37 mouse cellular contexts compared by ENCODE assay signal in genomic region chr11:91577317-91577716, GRCm38 (mm10). TPM values are rescaled to one million over a fixed set of nuclear protein-coding genes. Genes with fewer than 3 reads are reported as not detected.
A peak's percentile ranks its signal among the peaks of the same experiment; 100 is the strongest.
DNase-seq lines count a peak whose midpoint lies in the region; ATAC-seq lines count a peak whose summit lies in the region.
"Had no signal": no experiment of that assay in that cellular context is flagged by ENCODE, and none has a peak within 500 bp of the region (broad histone marks: within the 10 kb centered on the region; RNA-seq: fewer than 3 reads in every experiment).

TSS of gene Kif2b (minus strand) at chr11:91577558.

- DNase-seq in embryonic facial prominence, embryonic 11.5 days (ENCODE audit: low spot score), result peak; percentile 1
- no peak for DNase-seq in embryonic facial prominence, embryonic 10.5 days (ENCODE audit: low spot score)
- DNase-seq in midbrain, embryonic 14.5 days, result peak; percentile 9
- DNase-seq in midbrain, embryonic 10.5 days (ENCODE audit: low spot score), result no peak
- DNase-seq in WW6 (ENCODE audit: low read depth, low spot score), result peak; percentile 9
- DNase-seq in left cerebral cortex, postnatal 25 days (ENCODE audit: low spot score in 2 of 2), result no peak
- no peak for DNase-seq in frontal cortex, postnatal 14 days (ENCODE audit: low spot score in 2 of 2)
- DNase-seq: adrenal gland, postnatal 10 days; cerebellum, adult 8-10 months; gastrocnemius, adult 2 months; gastrocnemius, postnatal 36 days; heart, postnatal 10 days; kidney, adult 18-20 months; kidney, postnatal 36 days; liver, embryonic 13.5 days; lung, adult 18-20 months; lung, postnatal 4 days; right cerebral cortex, postnatal 14 days had no signal

- no peaks in the 10 kb centered on the region for H3K9me3 ChIP-seq in embryonic facial prominence, embryonic 11.5 days (replicated peaks; ENCODE audit: control insufficient read depth, low read length)
- H3K9me3 ChIP-seq in embryonic facial prominence, embryonic 10.5 days, result no peaks in the 10 kb centered on the region
- no peaks in the 10 kb centered on the region for H3K9me3 ChIP-seq in midbrain, embryonic 14.5 days (ENCODE audit: control insufficient read depth, low read length)
- H3K9me3 ChIP-seq in midbrain, embryonic 10.5 days (replicated peaks), result 0 out of 2 replicates have a peak, but pooled peaks cover 4% of the 10 kb centered on the region
- H3K9me3 ChIP-seq: forebrain, embryonic 13.5 days; hindbrain, embryonic 10.5 days; hindbrain, embryonic 15.5 days; limb, embryonic 15.5 days; liver, embryonic 13.5 days had no signal

- no peaks in the 10 kb centered on the region for H3K27me3 ChIP-seq in embryonic facial prominence, embryonic 11.5 days (ENCODE audit: control insufficient read depth, insufficient read depth, low read length)
- H3K27me3 ChIP-seq in embryonic facial prominence, embryonic 10.5 days (replicated peaks; ENCODE audit: low read depth, poor library complexity, severe bottlenecking), result no peaks in the 10 kb centered on the region
- H3K27me3 ChIP-seq in midbrain, embryonic 14.5 days (ENCODE audit: control insufficient read depth, insufficient read depth, low read length), result no peaks in the 10 kb centered on the region
- no peaks in the 10 kb centered on the region for H3K27me3 ChIP-seq in midbrain, embryonic 10.5 days (ENCODE audit: low read depth, poor library complexity, severe bottlenecking)
- H3K27me3 ChIP-seq: forebrain, embryonic 13.5 days; heart, embryonic 13.5 days; hindbrain, embryonic 15.5 days; limb, embryonic 15.5 days; liver, embryonic 13.5 days; megakaryocyte, embryonic 14.5 days; neural tube, embryonic 12.5 days had no signal

- H3K36me3 ChIP-seq in embryonic facial prominence, embryonic 11.5 days (replicated peaks; ENCODE audit: control insufficient read depth, insufficient read depth, low read depth, low read length), result no peaks in the 10 kb centered on the region
- no peaks in the 10 kb centered on the region for H3K36me3 ChIP-seq in embryonic facial prominence, embryonic 10.5 days (replicated peaks)
- H3K36me3 ChIP-seq in midbrain, embryonic 14.5 days (ENCODE audit: control insufficient read depth, insufficient read depth, low read length), result no peaks in the 10 kb centered on the region
- no peaks in the 10 kb centered on the region for H3K36me3 ChIP-seq in midbrain, embryonic 10.5 days
- H3K36me3 ChIP-seq: heart, embryonic 13.5 days; hindbrain, embryonic 10.5 days; hindbrain, embryonic 15.5 days; limb, embryonic 15.5 days; liver, embryonic 13.5 days; neural tube, embryonic 12.5 days had no signal

- H3K27ac ChIP-seq in embryonic facial prominence, embryonic 11.5 days (replicated peaks; ENCODE audit: low read depth, low read length), result no peak within 1 kb of the TSS
- no peak within 1 kb of the TSS for H3K27ac ChIP-seq in embryonic facial prominence, embryonic 10.5 days (replicated peaks)
- no peak within 1 kb of the TSS for H3K27ac ChIP-seq in midbrain, embryonic 14.5 days (replicated peaks; ENCODE audit: low read depth, low read length)
- no peak within 1 kb of the TSS for H3K27ac ChIP-seq in midbrain, embryonic 10.5 days (replicated peaks)
- H3K27ac ChIP-seq: forebrain, embryonic 13.5 days; gastrocnemius, adult 2 months; heart, embryonic 13.5 days; hindbrain, embryonic 10.5 days; hindbrain, embryonic 15.5 days; layer of hippocampus, adult 2 months; left cerebral cortex, adult 2 months; limb, embryonic 15.5 days; liver, embryonic 13.5 days; neural tube, embryonic 12.5 days had no signal

- H3K4me3 ChIP-seq in embryonic facial prominence, embryonic 11.5 days (ENCODE audit: low read depth, low read length), result no peak within 1 kb of the TSS
- H3K4me3 ChIP-seq in embryonic facial prominence, embryonic 10.5 days, result no peak within 1 kb of the TSS
- no peak within 1 kb of the TSS for H3K4me3 ChIP-seq in midbrain, embryonic 14.5 days (replicated peaks; ENCODE audit: low read depth, low read length)
- no peak within 1 kb of the TSS for H3K4me3 ChIP-seq in midbrain, embryonic 10.5 days
- H3K4me3 ChIP-seq: forebrain, embryonic 13.5 days; gastrocnemius, adult 2 months; heart, embryonic 13.5 days; hindbrain, embryonic 10.5 days; hindbrain, embryonic 15.5 days; layer of hippocampus, adult 2 months; left cerebral cortex, adult 2 months; limb, embryonic 15.5 days; liver, embryonic 13.5 days; megakaryocyte, embryonic 14.5 days; neural tube, embryonic 12.5 days had no signal

- H3K4me1 ChIP-seq in embryonic facial prominence, embryonic 11.5 days (ENCODE audit: control insufficient read depth, insufficient read depth, low read length), result no peaks in the 10 kb centered on the region
- no peaks in the 10 kb centered on the region for H3K4me1 ChIP-seq in embryonic facial prominence, embryonic 10.5 days
- no peaks in the 10 kb centered on the region for H3K4me1 ChIP-seq in midbrain, embryonic 14.5 days (ENCODE audit: control insufficient read depth, insufficient read depth, low read length)
- H3K4me1 ChIP-seq in midbrain, embryonic 10.5 days, result no peaks in the 10 kb centered on the region
- H3K4me1 ChIP-seq: forebrain, embryonic 13.5 days; heart, embryonic 13.5 days; hindbrain, embryonic 10.5 days; hindbrain, embryonic 15.5 days; limb, embryonic 15.5 days; liver, embryonic 13.5 days; megakaryocyte, embryonic 14.5 days; neural tube, embryonic 12.5 days had no signal

- no peak for ATAC-seq in embryonic facial prominence, embryonic 11.5 days (replicated peaks; ENCODE audit: insufficient number of reproducible peaks, low FRiP score, low TSS enrichment, low read depth)
- no peak for ATAC-seq in midbrain, embryonic 14.5 days (ENCODE audit: low FRiP score, low TSS enrichment)
- ATAC-seq: forebrain, embryonic 13.5 days; inflammation-experienced regulatory T-cells, adult 6 months; lung, postnatal 0 days; midbrain, embryonic 16.5 days had no signal

- 91% methylated on average over 9 of the region's 9 CpGs for WGBS in embryonic facial prominence, embryonic 11.5 days
- WGBS in embryonic facial prominence, embryonic 10.5 days, result 88% methylated on average over 9 of the region's 9 CpGs
- 90% methylated on average over 9 of the region's 9 CpGs for WGBS in midbrain, embryonic 14.5 days
- 89% methylated on average over 9 of the region's 9 CpGs for WGBS in midbrain, embryonic 10.5 days

- intact Hi-C loops in left cerebral cortex, postnatal 25 days (cut with DNase I), result no loop called here

- H3K4me2 ChIP-seq in embryonic facial prominence, embryonic 11.5 days (ENCODE audit: low read depth, low read length), result no peak within 1 kb of the TSS
- no peak within 1 kb of the TSS for H3K4me2 ChIP-seq in midbrain, embryonic 14.5 days (ENCODE audit: low read length)
- H3K4me2 ChIP-seq: forebrain, embryonic 13.5 days; heart, embryonic 13.5 days; hindbrain, embryonic 15.5 days; limb, embryonic 15.5 days; liver, embryonic 13.5 days; neural tube, embryonic 12.5 days had no signal

- no peak within 1 kb of the TSS for H3K9ac ChIP-seq in embryonic facial prominence, embryonic 11.5 days (replicated peaks; ENCODE audit: low read length)
- H3K9ac ChIP-seq in midbrain, embryonic 14.5 days (replicated peaks; ENCODE audit: low read length), result no peak within 1 kb of the TSS
- H3K9ac ChIP-seq: forebrain, embryonic 13.5 days; heart, embryonic 13.5 days; hindbrain, embryonic 15.5 days; limb, embryonic 15.5 days; liver, embryonic 13.5 days; neural tube, embryonic 12.5 days had no signal

RNA-seq across cellular contexts. Expression of gene Kif2b, which starts in this region (rescaled TPM):
- polyA plus RNA-seq in embryonic facial prominence, embryonic 11.5 days (2014; fragmentation: Nextera tagmentation; extraction: Ambion mirVana), result not detected in 2 replicates
- polyA plus RNA-seq in embryonic facial prominence, embryonic 10.5 days (2016; fragmentation: Nextera tagmentation; extraction: Ambion mirVana), result not detected in 2 replicates
- not detected in 2 replicates for polyA plus RNA-seq in midbrain, embryonic 14.5 days (2014; fragmentation: Nextera tagmentation; extraction: Ambion mirVana)
- not detected in 2 replicates for polyA plus RNA-seq in midbrain, embryonic 10.5 days (2016; fragmentation: Nextera tagmentation; extraction: Ambion mirVana)
- total RNA-seq in left cerebral cortex, postnatal 25 days (2021), result not detected
- total RNA-seq: adrenal gland, postnatal 10 days; gastrocnemius, adult 2 months; gastrocnemius, postnatal 36 days; heart, adult 8-10 months; heart, postnatal 10 days; layer of hippocampus, adult 2 months; layer of hippocampus, postnatal 14 days; left cerebral cortex, adult 2 months; left cerebral cortex, postnatal 36 days had no signal
- polyA plus RNA-seq: forebrain, embryonic 13.5 days; frontal cortex, adult 2 months; heart, embryonic 13.5 days; hindbrain, embryonic 10.5 days; hindbrain, embryonic 15.5 days; inflammation-experienced regulatory T-cells, adult 6 months; kidney, embryonic 16.5 days; limb, embryonic 15.5 days; liver, embryonic 13.5 days; lung, postnatal 0 days; midbrain, embryonic 16.5 days; neural tube, embryonic 12.5 days; small intestine, adult 2 months; stomach, embryonic 14.5 days had no signal

Comparison
In these comparisons a context has a peak if more than half of its experiments do, and no peak if none do; other contexts are left out.
1. Peak in DNase-seq in embryonic facial prominence, embryonic 11.5 days; RNA of the gene not detected or under 1 TPM.
2. Peak in DNase-seq in midbrain, embryonic 14.5 days; RNA of the gene not detected or under 1 TPM.